Mouse (Mus musculus): ENCODE results near the gene Smarcad1. TPM values are rescaled to one million over a fixed set of nuclear protein-coding genes. Genes with fewer than 3 reads are reported as not detected.

Smarcad1 gene
- polyA plus RNA-seq, 1 experiment from 2014 or later, result 128 TPM

DNA sequence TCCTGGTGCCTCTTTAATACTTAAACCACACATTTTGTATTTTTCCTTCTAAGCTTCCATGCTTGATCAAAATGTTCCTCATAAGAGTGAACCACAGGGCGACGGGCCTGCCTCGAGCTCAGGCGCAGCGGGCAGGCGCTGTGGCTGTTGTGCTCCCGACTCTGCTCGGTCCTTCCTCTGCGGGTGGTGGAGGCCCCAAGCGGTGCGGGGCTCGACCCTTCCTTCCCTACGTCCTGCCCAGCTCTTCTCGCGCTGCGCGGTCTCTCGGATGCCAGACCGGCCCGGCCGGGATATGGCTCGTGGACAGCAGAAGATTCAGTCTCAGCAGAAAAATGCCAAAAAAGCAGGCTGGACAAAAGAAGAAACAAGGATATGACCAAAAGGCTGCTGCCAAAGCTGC is 108.3 kb downstream of the Smarcad1 start:
- H3K4me3 ChIP-seq (replicated peaks), result peak overlapping the region; percentile 23
- WGBS, result 10% methylated on average over 22 of the region's 22 CpGs
- ATAC-seq (ENCODE audit: insufficient number of reproducible peaks, insufficient read depth, low FRiP score, low TSS enrichment, low read depth), result no peak
- peak overlapping the region; percentile 56 for H3K4me2 ChIP-seq
- H3K9ac ChIP-seq (replicated peaks), result 0 out of 2 replicates have a peak overlapping the region, but pooled peaks have one; percentile 37
- H3K27me3 ChIP-seq, result no peaks in the 10 kb centered on the region
- H3K36me3 ChIP-seq, result no peaks in the 10 kb centered on the region
- no peaks in the 10 kb centered on the region for H3K9me3 ChIP-seq
- H3K4me1 ChIP-seq (replicated peaks), result no peaks in the 10 kb centered on the region
- no peak overlapping the region for H3K27ac ChIP-seq

DNA sequence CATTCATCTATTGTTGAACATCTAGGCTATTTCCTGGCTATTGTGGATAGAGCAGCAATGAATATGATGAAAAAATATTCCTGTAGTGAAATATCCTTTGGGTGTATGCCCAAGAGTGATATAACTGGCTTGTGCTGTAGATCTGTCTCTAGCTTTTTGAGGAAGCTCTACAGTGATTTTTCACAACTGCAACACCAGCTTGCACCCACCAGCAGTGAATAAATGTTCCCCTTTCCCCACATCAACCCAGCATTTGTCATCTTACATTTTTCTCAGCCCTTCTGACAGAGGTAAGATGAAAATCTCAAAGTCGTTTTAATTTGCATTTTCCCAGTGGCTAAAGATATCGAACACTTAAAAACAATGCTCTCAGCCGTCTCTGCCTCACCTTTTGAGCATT is 111.2 kb downstream of the Smarcad1 start:
- Histone ChIP-seq H3K27me3 (no peaks in the 10 kb centered on the region), H3K4me1 (replicated peaks) (no peaks in the 10 kb centered on the region), H3K4me2 (no peak overlapping the region), H3K36me3 (no peaks in the 10 kb centered on the region), H3K4me3 (replicated peaks) (no peak overlapping the region), H3K9ac (replicated peaks) (no peak overlapping the region), H3K27ac (no peak overlapping the region), H3K9me3 (no peaks in the 10 kb centered on the region)
- WGBS, result 77% methylated on average over 3 of the region's 3 CpGs
- no peak for ATAC-seq (ENCODE audit: insufficient number of reproducible peaks, insufficient read depth, low FRiP score, low TSS enrichment, low read depth)

DNA sequence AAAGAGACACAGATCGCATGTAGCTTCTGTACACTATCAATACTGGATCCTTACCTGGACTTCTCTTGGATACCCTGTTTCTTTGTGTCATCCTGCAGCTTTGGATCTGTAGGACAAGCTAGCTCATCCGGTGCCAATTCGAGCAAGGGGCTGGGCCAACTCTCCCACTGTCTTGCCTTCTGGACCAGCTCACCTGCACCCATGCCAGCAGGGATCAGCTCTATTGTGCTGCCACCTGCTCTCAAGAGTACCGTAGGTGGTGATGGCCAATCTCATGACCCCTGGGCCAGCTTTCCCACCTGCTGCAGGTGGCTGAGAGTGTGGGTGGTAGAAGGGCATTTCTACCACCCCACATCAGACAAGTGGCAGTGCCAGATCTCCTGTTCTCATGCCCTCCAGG is 114.7 kb downstream of the Smarcad1 start:
- Histone ChIP-seq H3K9ac (replicated peaks) (no peak overlapping the region), H3K9me3 (no peaks in the 10 kb centered on the region), H3K36me3 (no peaks in the 10 kb centered on the region), H3K27ac (no peak overlapping the region), H3K4me3 (replicated peaks) (no peak overlapping the region), H3K27me3 (no peaks in the 10 kb centered on the region), H3K4me2 (no peak overlapping the region), H3K4me1 (replicated peaks) (no peaks in the 10 kb centered on the region)
- WGBS, result 92% methylated on average over 4 of the region's 4 CpGs
- ATAC-seq (ENCODE audit: insufficient number of reproducible peaks, insufficient read depth, low FRiP score, low TSS enrichment, low read depth), result no peak

DNA sequence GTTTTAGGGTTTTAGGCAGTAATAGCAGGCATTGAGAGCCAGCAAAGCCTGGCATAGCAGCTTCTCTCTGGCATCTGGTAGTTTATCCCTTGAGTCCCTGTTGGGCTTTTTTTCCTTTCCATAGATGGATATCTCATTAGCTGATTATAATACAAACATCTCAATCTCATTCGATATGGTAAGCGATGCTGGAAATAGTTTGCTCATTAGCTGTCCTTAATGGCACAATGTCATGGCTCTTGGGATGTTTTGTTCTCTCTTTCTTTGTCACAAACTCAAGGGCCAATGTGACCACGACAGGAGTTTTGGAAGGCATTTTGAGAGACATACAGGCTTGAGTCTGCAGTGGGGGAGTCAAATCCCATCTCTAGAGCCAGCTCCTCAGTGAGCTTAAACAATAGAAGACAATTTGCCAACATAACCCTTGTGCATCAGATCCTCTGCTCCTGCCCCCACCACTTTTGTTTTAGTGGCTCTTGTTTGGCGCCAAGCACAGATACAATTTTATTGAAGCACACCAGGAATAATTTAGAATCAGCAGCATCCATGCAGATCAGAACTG is 117.1 kb downstream of the Smarcad1 start:
- 89% methylated on average over 4 of the region's 4 CpGs for WGBS

DNA sequence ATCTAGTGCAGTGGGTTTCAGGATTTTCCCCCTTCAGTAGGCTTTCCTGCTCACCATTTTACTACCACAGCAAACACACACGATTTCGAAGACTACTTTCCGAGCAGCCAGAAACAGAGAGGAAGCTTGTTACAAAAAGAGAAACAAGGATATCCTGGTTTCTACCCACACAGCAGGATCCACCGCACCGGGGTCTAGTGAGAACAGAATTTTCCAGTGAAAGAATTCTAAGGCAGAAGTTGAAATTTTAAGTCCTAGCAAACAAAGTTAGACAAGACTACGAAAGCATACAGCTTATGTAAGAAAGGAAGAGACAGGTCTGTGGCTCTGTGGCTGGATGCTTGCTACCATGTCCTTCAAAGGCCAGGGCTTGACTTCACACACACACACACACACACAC is 121.8 kb downstream of the Smarcad1 start:
- no peak overlapping the region for H3K4me2 ChIP-seq
- no peak overlapping the region for H3K9ac ChIP-seq (replicated peaks)
- no peaks in the 10 kb centered on the region for H3K36me3 ChIP-seq
- H3K27me3 ChIP-seq, result no peaks in the 10 kb centered on the region
- H3K9me3 ChIP-seq, result no peaks in the 10 kb centered on the region
- WGBS, result 91% methylated on average over 6 of the region's 6 CpGs
- no peak overlapping the region for H3K27ac ChIP-seq
- no peak for ATAC-seq (ENCODE audit: insufficient number of reproducible peaks, insufficient read depth, low FRiP score, low TSS enrichment, low read depth)
- H3K4me3 ChIP-seq (replicated peaks), result no peak overlapping the region
- H3K4me1 ChIP-seq (replicated peaks), result 0 out of 2 replicates have a peak, but pooled peaks cover 2% of the 10 kb centered on the region

More for the DNA sequence above, 117.1 kb downstream of the Smarcad1 start:
- Histone ChIP-seq H3K4me1 (replicated peaks) (no peaks in the 10 kb centered on the region), H3K9ac (replicated peaks) (no peak overlapping the region), H3K4me2 (no peak overlapping the region), H3K27me3 (no peaks in the 10 kb centered on the region), H3K36me3 (no peaks in the 10 kb centered on the region), H3K9me3 (no peaks in the 10 kb centered on the region), H3K4me3 (replicated peaks) (no peak overlapping the region), H3K27ac (no peak overlapping the region)
- ATAC-seq (ENCODE audit: insufficient number of reproducible peaks, insufficient read depth, low FRiP score, low TSS enrichment, low read depth), result no peak

DNA sequence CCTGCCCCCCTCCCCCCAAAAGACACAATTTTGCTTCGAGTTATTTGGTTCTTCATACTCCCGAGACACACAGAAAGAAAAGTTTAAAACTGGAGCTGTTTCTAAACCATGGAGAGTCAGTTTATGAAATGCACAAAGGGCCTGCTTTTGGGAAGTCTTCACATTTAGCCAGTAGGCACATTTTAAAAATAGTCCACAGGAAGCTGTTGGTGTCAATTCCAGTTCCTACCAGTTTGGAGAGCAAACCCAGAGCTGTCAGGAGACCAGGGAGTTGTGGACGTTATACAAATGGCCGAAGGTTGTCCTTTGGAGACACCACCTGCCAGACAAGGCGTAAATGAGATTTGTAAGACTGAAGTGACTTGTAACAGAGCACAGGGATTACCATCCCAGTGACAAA is 122.6 kb downstream of the Smarcad1 start:
- 46% methylated on average over 5 of the region's 5 CpGs for WGBS
- ATAC-seq (ENCODE audit: insufficient number of reproducible peaks, insufficient read depth, low FRiP score, low TSS enrichment, low read depth), result no peak
- Histone ChIP-seq H3K9ac (replicated peaks) (no peak overlapping the region), H3K4me3 (replicated peaks) (no peak overlapping the region), H3K4me1 (replicated peaks) (0 out of 2 replicates have a peak, but pooled peaks cover 2% of the 10 kb centered on the region), H3K9me3 (no peaks in the 10 kb centered on the region), H3K36me3 (no peaks in the 10 kb centered on the region), H3K27me3 (no peaks in the 10 kb centered on the region), H3K27ac (no peak overlapping the region), H3K4me2 (no peak overlapping the region)

Other genes starting within 250 kb of the Smarcad1 start
- gene Hpgds, start 102.3 kb downstream of the Smarcad1 start, polyA plus RNA-seq (2016; fragmentation: Nextera tagmentation; extraction: Ambion mirVana), result 4.5 and 6.3 TPM in 2 replicates